21 mouse cellular contexts compared by ENCODE assay signal in genomic region chr3:135396081-135396480, GRCm38 (mm10). TPM values are rescaled to one million over a fixed set of nuclear protein-coding genes. Genes with fewer than 3 reads are reported as not detected.
DNase-seq lines count a peak whose midpoint lies in the region; ATAC-seq and TF ChIP-seq lines count a peak whose summit lies in the region.
"Had no signal": no experiment of that assay in that cellular context is flagged by ENCODE, and none has a peak within 500 bp of the region (broad histone marks: within the 10 kb centered on the region; RNA-seq: fewer than 3 reads in every experiment).

No protein-coding gene starts in this region.

- WGBS in midbrain, embryonic 11.5 days = 75% methylated on average over 6 of the region's 6 CpGs
- 74% methylated on average over 6 of the region's 6 CpGs for WGBS in midbrain, embryonic 16.5 days
- 7% methylated on average over 6 of the region's 6 CpGs for WGBS in kidney, postnatal 0 days
- 69% methylated on average over 6 of the region's 6 CpGs for WGBS in heart, embryonic 11.5 days (ENCODE audit: insufficient replicate concordance)

- H3K36me3 ChIP-seq in midbrain, embryonic 11.5 days (ENCODE audit: control insufficient read depth, insufficient read depth, low read length) = no peaks in the 10 kb centered on the region
- no peaks in the 10 kb centered on the region for H3K36me3 ChIP-seq in midbrain, embryonic 16.5 days (ENCODE audit: control insufficient read depth, insufficient read depth, low read length)
- H3K36me3 ChIP-seq in kidney, postnatal 0 days (ENCODE audit: insufficient read depth, low read length) = no peaks in the 10 kb centered on the region
- H3K36me3 ChIP-seq in heart, embryonic 11.5 days (ENCODE audit: control insufficient read depth, insufficient read depth, low read length) = no peaks in the 10 kb centered on the region
- H3K36me3 ChIP-seq: heart, embryonic 12.5 days; limb, embryonic 12.5 days; midbrain, embryonic 15.5 days had no signal

- H3K9ac ChIP-seq in midbrain, embryonic 11.5 days (ENCODE audit: low read length) = no peak overlapping the region
- no peak overlapping the region for H3K9ac ChIP-seq in midbrain, embryonic 16.5 days (ENCODE audit: low read depth, low read length)
- no peak overlapping the region for H3K9ac ChIP-seq in kidney, postnatal 0 days (ENCODE audit: low read depth, low read length)
- no peak overlapping the region for H3K9ac ChIP-seq in heart, embryonic 11.5 days (ENCODE audit: low read depth, low read length)
- H3K9ac ChIP-seq: heart, embryonic 12.5 days; limb, embryonic 12.5 days; midbrain, embryonic 15.5 days had no signal

- no peak for TF ChIP-seq CTCF in kidney, postnatal 0 days (IDR thresholded peaks at IDR 0.05; ENCODE audit: low read depth)

- H3K27me3 ChIP-seq in midbrain, embryonic 11.5 days (ENCODE audit: control insufficient read depth, insufficient read depth, low read length) = no peaks in the 10 kb centered on the region
- H3K27me3 ChIP-seq in midbrain, embryonic 16.5 days (ENCODE audit: control insufficient read depth, insufficient read depth, low read depth, low read length) = no peaks in the 10 kb centered on the region
- no peaks in the 10 kb centered on the region for H3K27me3 ChIP-seq in kidney, postnatal 0 days (ENCODE audit: insufficient read depth, low read length)
- no peaks in the 10 kb centered on the region for H3K27me3 ChIP-seq in heart, embryonic 11.5 days (ENCODE audit: control insufficient read depth, insufficient read depth, low read length)
- H3K27me3 ChIP-seq: heart, embryonic 12.5 days; limb, embryonic 12.5 days; midbrain, embryonic 15.5 days had no signal

- no peaks in the 10 kb centered on the region for H3K9me3 ChIP-seq in midbrain, embryonic 11.5 days (ENCODE audit: control insufficient read depth, low read length)
- no peaks in the 10 kb centered on the region for H3K9me3 ChIP-seq in midbrain, embryonic 16.5 days (replicated peaks; ENCODE audit: control insufficient read depth, low read length, poor library complexity, severe bottlenecking)
- H3K9me3 ChIP-seq in kidney, postnatal 0 days (replicated peaks; ENCODE audit: low read length) = no peaks in the 10 kb centered on the region
- H3K9me3 ChIP-seq in heart, embryonic 11.5 days (replicated peaks; ENCODE audit: control insufficient read depth, low read length) = no peaks in the 10 kb centered on the region
- H3K9me3 ChIP-seq: heart, embryonic 12.5 days; limb, embryonic 12.5 days; midbrain, embryonic 15.5 days had no signal

- H3K4me3 ChIP-seq in midbrain, embryonic 11.5 days (ENCODE audit: low read depth, low read length) = no peak overlapping the region
- H3K4me3 ChIP-seq in midbrain, embryonic 16.5 days (ENCODE audit: low read depth, low read length) = no peak overlapping the region
- H3K4me3 ChIP-seq in kidney, postnatal 0 days (replicated peaks; ENCODE audit: low read depth, low read length) = no peak overlapping the region
- no peak overlapping the region for H3K4me3 ChIP-seq in heart, embryonic 11.5 days (ENCODE audit: low read depth, low read length)
- H3K4me3 ChIP-seq: heart, embryonic 12.5 days; limb, embryonic 12.5 days; midbrain, embryonic 15.5 days had no signal

- DNase-seq in adrenal gland, adult 8-10 months = peak; percentile 9
- no peak for DNase-seq in adrenal gland, postnatal 25 days
- no peak for DNase-seq in midbrain, embryonic 11.5 days (ENCODE audit: low spot score, missing footprints)
- peak; percentile 53 for DNase-seq in kidney, postnatal 0 days (ENCODE audit: low spot score)
- DNase-seq in yolk sac, embryonic 10.5 days (ENCODE audit: low spot score) = peak; percentile 37
- no peak for DNase-seq in gastrocnemius, adult 8-10 months (ENCODE audit: low spot score in 2 of 2)
- DNase-seq: cerebellum, postnatal 10 days; gastrocnemius, postnatal 14 days; heart, postnatal 4 days; layer of hippocampus, postnatal 36 days; lung, adult 2 months; thymus, postnatal 14 days had no signal

- 0 out of 2 replicates have a peak, but pooled peaks have one; percentile 24 for ATAC-seq in midbrain, embryonic 11.5 days (ENCODE audit: low FRiP score)
- no peak for ATAC-seq in midbrain, embryonic 16.5 days
- ATAC-seq in kidney, postnatal 0 days (replicated peaks; ENCODE audit: low FRiP score, low read depth) = no peak
- ATAC-seq in heart, embryonic 11.5 days (replicated peaks; ENCODE audit: insufficient number of reproducible peaks, low FRiP score, low TSS enrichment) = no peak
- ATAC-seq: activated CD4-positive, CD25-positive, alpha-beta regulatory T cell, adult 4 months; inflammation-experienced regulatory T-cells, adult 6 months; midbrain, embryonic 15.5 days had no signal

- H3K4me2 ChIP-seq in midbrain, embryonic 11.5 days = no peak overlapping the region
- H3K4me2 ChIP-seq in midbrain, embryonic 16.5 days (ENCODE audit: low read length) = no peak overlapping the region
- H3K4me2 ChIP-seq in kidney, postnatal 0 days (ENCODE audit: low read length) = no peak overlapping the region
- no peak overlapping the region for H3K4me2 ChIP-seq in heart, embryonic 11.5 days
- H3K4me2 ChIP-seq: heart, embryonic 12.5 days; limb, embryonic 12.5 days; midbrain, embryonic 15.5 days had no signal

- no peaks in the 10 kb centered on the region for H3K4me1 ChIP-seq in midbrain, embryonic 11.5 days (ENCODE audit: control insufficient read depth, insufficient read depth, low read length)
- no peaks in the 10 kb centered on the region for H3K4me1 ChIP-seq in midbrain, embryonic 16.5 days (ENCODE audit: control insufficient read depth, insufficient read depth, low read length)
- H3K4me1 ChIP-seq in kidney, postnatal 0 days (replicated peaks; ENCODE audit: insufficient read depth, low read length) = no peaks in the 10 kb centered on the region
- H3K4me1 ChIP-seq in heart, embryonic 11.5 days (ENCODE audit: control insufficient read depth, insufficient read depth, low read length) = no peaks in the 10 kb centered on the region
- H3K4me1 ChIP-seq: heart, embryonic 12.5 days; limb, embryonic 12.5 days had no signal

- no peak overlapping the region for H3K27ac ChIP-seq in midbrain, embryonic 11.5 days (ENCODE audit: low read depth, low read length)
- no peak overlapping the region for H3K27ac ChIP-seq in midbrain, embryonic 16.5 days (ENCODE audit: low read length)
- H3K27ac ChIP-seq in kidney, postnatal 0 days = no peak overlapping the region
- no peak overlapping the region for H3K27ac ChIP-seq in heart, embryonic 11.5 days (ENCODE audit: low read depth, low read length)
- H3K27ac ChIP-seq: limb, embryonic 12.5 days; macrophage; midbrain, embryonic 15.5 days; stomach, postnatal 0 days had no signal

RNA-seq across cellular contexts. Expression of gene Cisd2, which starts 27.6 kb away (rescaled TPM):
- total RNA-seq in adrenal gland, adult 8-10 months (2022) = 10 to 100 TPM; 30.2 to 34.4 (median 32.5) TPM
- total RNA-seq in adrenal gland, postnatal 25 days (2021) = 32.9 and 35.5 TPM in 2 replicates
- polyA plus RNA-seq in midbrain, embryonic 11.5 days (2014; fragmentation: Nextera tagmentation; extraction: Ambion mirVana) = 85.5 and 90.0 TPM in 2 replicates
- 68.8 and 74.3 TPM in 2 replicates for polyA plus RNA-seq in midbrain, embryonic 16.5 days (2015; fragmentation: Nextera tagmentation; extraction: Ambion mirVana)
- 57.8 and 65.2 TPM in 2 replicates for polyA plus RNA-seq in kidney, postnatal 0 days (2015; fragmentation: Nextera tagmentation; extraction: Ambion mirVana)
- 10 to 100 TPM; 29.1 to 33.4 (median 31.5) TPM for total RNA-seq in gastrocnemius, adult 8-10 months (2022)
- polyA plus RNA-seq in heart, embryonic 11.5 days (2014; fragmentation: Nextera tagmentation; extraction: Ambion mirVana) = 54.9 and 59.2 TPM in 2 replicates

RNA-seq across cellular contexts. Expression of gene Ube2d3, which starts 41.9 kb away (rescaled TPM):
- total RNA-seq in adrenal gland, adult 8-10 months (2022) = 100 to 1,000 TPM; 299 to 393 (median 336) TPM
- total RNA-seq in adrenal gland, postnatal 25 days (2021) = 377 and 397 TPM in 2 replicates
- polyA plus RNA-seq in midbrain, embryonic 11.5 days (2014; fragmentation: Nextera tagmentation; extraction: Ambion mirVana) = 693 and 733 TPM in 2 replicates
- 336 and 353 TPM in 2 replicates for polyA plus RNA-seq in midbrain, embryonic 16.5 days (2015; fragmentation: Nextera tagmentation; extraction: Ambion mirVana)
- 509 and 531 TPM in 2 replicates for polyA plus RNA-seq in kidney, postnatal 0 days (2015; fragmentation: Nextera tagmentation; extraction: Ambion mirVana)
- total RNA-seq in gastrocnemius, adult 8-10 months (2022) = 100 to 1,000 TPM; 303 to 346 (median 323) TPM
- 497 and 511 TPM in 2 replicates for polyA plus RNA-seq in heart, embryonic 11.5 days (2014; fragmentation: Nextera tagmentation; extraction: Ambion mirVana)

RNA-seq across cellular contexts. Expression of gene Slc9b1, which starts 48.3 kb away (rescaled TPM):
- total RNA-seq in adrenal gland, adult 8-10 months (2022) = under 1 TPM in 3 of 4 experiments, not detected in 1; 0.17 to 1.00 (median 0.92) TPM
- 1.2 TPM in 1 of 2 replicates, not detected in the other for total RNA-seq in adrenal gland, postnatal 25 days (2021)
- polyA plus RNA-seq in midbrain, embryonic 11.5 days (2014; fragmentation: Nextera tagmentation; extraction: Ambion mirVana) = 0.30 TPM in 1 of 2 replicates, not detected in the other
- 0.41 TPM in 1 of 2 replicates, not detected in the other for polyA plus RNA-seq in midbrain, embryonic 16.5 days (2015; fragmentation: Nextera tagmentation; extraction: Ambion mirVana)
- 0.25 and 0.32 TPM in 2 replicates for polyA plus RNA-seq in kidney, postnatal 0 days (2015; fragmentation: Nextera tagmentation; extraction: Ambion mirVana)
- not detected for total RNA-seq in gastrocnemius, adult 8-10 months (2022)
- 0.17 TPM in 1 of 2 replicates, not detected in the other for polyA plus RNA-seq in heart, embryonic 11.5 days (2014; fragmentation: Nextera tagmentation; extraction: Ambion mirVana)
- total RNA-seq: gastrocnemius, postnatal 14 days; layer of hippocampus, postnatal 36 days had no signal
- polyA plus RNA-seq: heart, embryonic 12.5 days; midbrain, embryonic 15.5 days had no signal

Comparison
In these comparisons a context has a peak if more than half of its experiments do, and no peak if none do; other contexts are left out.
1. DNase-seq: peak in adrenal gland, adult 8-10 months (single experiment), kidney, postnatal 0 days (single experiment) and yolk sac, embryonic 10.5 days (single experiment); none in adrenal gland, postnatal 25 days (single experiment), midbrain, embryonic 11.5 days (single experiment) and gastrocnemius, adult 8-10 months (0 of 2).